Mouse (Mus musculus): Measurements from ENCODE around the gene Taf12. TPM values are rescaled to one million over a fixed set of nuclear protein-coding genes. Genes with fewer than 3 reads are reported as not detected.

Taf12 gene
- polyA plus RNA-seq, 1 experiment from 2014 or later = 43.8 TPM

DNA sequence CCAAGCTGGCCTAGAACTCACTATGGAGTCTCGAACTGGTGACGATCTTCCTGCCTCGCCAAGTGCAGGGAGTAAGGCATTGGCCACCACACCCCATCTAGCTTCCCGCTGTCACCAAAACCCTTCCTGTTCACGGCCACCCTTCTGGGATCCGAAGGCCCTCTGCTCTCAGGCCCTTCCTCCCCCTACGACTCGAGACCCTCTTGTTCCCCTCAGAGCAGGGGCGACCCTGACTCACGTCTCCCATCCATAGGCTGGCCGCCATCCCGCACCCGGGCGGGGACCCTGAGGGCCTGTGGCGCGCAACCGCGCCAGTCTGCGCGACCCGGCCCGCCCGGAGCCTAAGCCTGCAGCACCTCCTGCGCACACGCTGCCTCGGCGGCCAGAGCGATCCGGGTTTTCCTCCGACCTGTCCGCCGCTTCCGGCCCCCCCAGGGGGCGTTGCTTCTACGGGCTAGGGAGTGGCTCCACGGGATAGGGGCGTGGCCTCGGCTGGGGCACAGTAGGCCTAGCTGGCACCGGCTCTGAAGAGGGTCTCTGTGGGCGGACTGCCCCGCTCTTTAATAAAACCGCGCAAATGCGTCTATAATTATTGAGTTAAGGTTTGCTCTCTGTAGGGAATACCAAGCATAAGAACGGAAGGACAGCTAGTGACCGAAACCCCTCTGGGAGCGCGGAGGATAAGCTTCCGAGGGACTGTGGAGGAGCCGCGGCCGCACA is 55.1 kb downstream of the Taf12 start, which contains the start of gene Trnau1ap:
TSS of gene Trnau1ap (minus strand) at position 424 of the 720 bp plus-strand sequence.
- Histone ChIP-seq H3K9me3 (ENCODE audit: control insufficient read depth, low read length) (no peaks in the 10 kb centered on the region), H3K27me3 (replicated peaks; ENCODE audit: control insufficient read depth, insufficient read depth, low read length) (no peaks in the 10 kb centered on the region), H3K4me2 (ENCODE audit: low read length) (peak within 1 kb of the TSS; percentile 79), H3K4me1 (replicated peaks; ENCODE audit: control insufficient read depth, insufficient read depth, low read length) (peaks cover 12% of the 10 kb centered on the region), H3K9ac (replicated peaks; ENCODE audit: low read depth, low read length) (peak within 1 kb of the TSS; percentile 90), H3K27ac (ENCODE audit: low read length) (peak within 1 kb of the TSS; percentile 68), H3K4me3 (replicated peaks; ENCODE audit: low read length) (peak within 1 kb of the TSS; percentile 81), H3K36me3 (ENCODE audit: control insufficient read depth, insufficient read depth) (peaks cover 17% of the 10 kb centered on the region)
- peak; percentile 97 for ATAC-seq
- WGBS = under 1% methylated on average over 52 of the region's 52 CpGs

- Histone ChIP-seq H3K9ac (replicated peaks; ENCODE audit: low read depth, low read length) (peak overlapping the region; percentile 90), H3K4me1 (replicated peaks; ENCODE audit: control insufficient read depth, insufficient read depth, low read length) (peaks cover 12% of the 10 kb centered on the region), H3K27me3 (replicated peaks; ENCODE audit: control insufficient read depth, insufficient read depth, low read length) (no peaks in the 10 kb centered on the region), H3K9me3 (ENCODE audit: control insufficient read depth, low read length) (no peaks in the 10 kb centered on the region), H3K27ac (ENCODE audit: low read length) (peak overlapping the region; percentile 68), H3K36me3 (ENCODE audit: control insufficient read depth, insufficient read depth) (peaks cover 15% of the 10 kb centered on the region), H3K4me3 (replicated peaks; ENCODE audit: low read length) (peak overlapping the region; percentile 81), H3K4me2 (ENCODE audit: low read length) (peak overlapping the region; percentile 79)
- no peak for ATAC-seq
- 7% methylated on average over 10 of the region's 10 CpGs for WGBS
Observed at GRCm38 (mm10) chr4:132329835-132330354, 55.7 kb downstream of the Taf12 start.

DNA sequence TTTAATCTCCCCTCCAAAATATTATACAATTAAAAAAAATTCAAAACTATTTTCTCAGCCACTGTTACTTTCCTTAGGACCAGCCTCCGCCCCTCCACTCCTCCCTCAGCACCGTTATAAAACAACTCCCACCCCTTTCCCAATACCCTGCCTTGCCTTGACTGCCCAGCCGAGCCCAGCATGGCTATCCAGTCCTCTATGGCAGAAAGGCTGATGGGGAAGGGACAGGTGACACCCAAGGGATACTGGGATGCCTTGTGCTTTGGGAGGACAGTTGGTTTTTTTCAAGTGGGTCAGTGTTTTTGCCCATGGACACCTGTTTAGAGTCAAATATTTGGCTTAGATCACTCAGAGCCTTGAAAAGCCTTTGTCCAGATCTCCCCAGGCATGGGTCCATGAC is 57.8 kb downstream of the Taf12 start:
- no peak for ATAC-seq
- Histone ChIP-seq H3K27ac (ENCODE audit: low read length) (no peak overlapping the region), H3K9me3 (ENCODE audit: control insufficient read depth, low read length) (no peaks in the 10 kb centered on the region), H3K27me3 (replicated peaks; ENCODE audit: control insufficient read depth, insufficient read depth, low read length) (no peaks in the 10 kb centered on the region), H3K36me3 (ENCODE audit: control insufficient read depth, insufficient read depth) (peaks cover 13% of the 10 kb centered on the region; the same call in 1 of the 2 replicates), H3K4me3 (replicated peaks; ENCODE audit: low read length) (no peak overlapping the region), H3K4me2 (ENCODE audit: low read length) (no peak overlapping the region), H3K9ac (replicated peaks; ENCODE audit: low read depth, low read length) (no peak overlapping the region), H3K4me1 (replicated peaks; ENCODE audit: control insufficient read depth, insufficient read depth, low read length) (peaks cover 12% of the 10 kb centered on the region)
- WGBS = 87% methylated on average over 3 of the region's 3 CpGs

- WGBS = 93% methylated on average over 6 of the region's 6 CpGs
- no peak for ATAC-seq
- H3K36me3 ChIP-seq (ENCODE audit: control insufficient read depth, insufficient read depth) = peaks cover 13% of the 10 kb centered on the region; the same call in 1 of the 2 replicates
Observed at GRCm38 (mm10) chr4:132332880-132333279, 58.7 kb downstream of the Taf12 start.

GRCm38 (mm10) chr4:132338943-132339342 is 64.8 kb downstream of the Taf12 start:
- Histone ChIP-seq H3K36me3 (ENCODE audit: control insufficient read depth, insufficient read depth) (peaks cover 7% of the 10 kb centered on the region), H3K4me1 (replicated peaks; ENCODE audit: control insufficient read depth, insufficient read depth, low read length) (peaks cover 6% of the 10 kb centered on the region), H3K9ac (replicated peaks; ENCODE audit: low read depth, low read length) (no peak overlapping the region), H3K9me3 (ENCODE audit: control insufficient read depth, low read length) (no peaks in the 10 kb centered on the region), H3K27me3 (replicated peaks; ENCODE audit: control insufficient read depth, insufficient read depth, low read length) (no peaks in the 10 kb centered on the region), H3K4me2 (ENCODE audit: low read length) (no peak overlapping the region), H3K27ac (ENCODE audit: low read length) (no peak overlapping the region), H3K4me3 (replicated peaks; ENCODE audit: low read length) (no peak overlapping the region)
- WGBS = 89% methylated on average over 13 of the region's 13 CpGs
- no peak for ATAC-seq

More at GRCm38 (mm10) chr4:132332880-132333279, 58.7 kb downstream of the Taf12 start:
- Histone ChIP-seq H3K4me1 (replicated peaks; ENCODE audit: control insufficient read depth, insufficient read depth, low read length) (peaks cover 11% of the 10 kb centered on the region), H3K27me3 (replicated peaks; ENCODE audit: control insufficient read depth, insufficient read depth, low read length) (no peaks in the 10 kb centered on the region), H3K4me2 (ENCODE audit: low read length) (no peak overlapping the region), H3K9ac (replicated peaks; ENCODE audit: low read depth, low read length) (no peak overlapping the region), H3K9me3 (ENCODE audit: control insufficient read depth, low read length) (no peaks in the 10 kb centered on the region), H3K27ac (ENCODE audit: low read length) (no peak overlapping the region), H3K4me3 (replicated peaks; ENCODE audit: low read length) (no peak overlapping the region)

DNA sequence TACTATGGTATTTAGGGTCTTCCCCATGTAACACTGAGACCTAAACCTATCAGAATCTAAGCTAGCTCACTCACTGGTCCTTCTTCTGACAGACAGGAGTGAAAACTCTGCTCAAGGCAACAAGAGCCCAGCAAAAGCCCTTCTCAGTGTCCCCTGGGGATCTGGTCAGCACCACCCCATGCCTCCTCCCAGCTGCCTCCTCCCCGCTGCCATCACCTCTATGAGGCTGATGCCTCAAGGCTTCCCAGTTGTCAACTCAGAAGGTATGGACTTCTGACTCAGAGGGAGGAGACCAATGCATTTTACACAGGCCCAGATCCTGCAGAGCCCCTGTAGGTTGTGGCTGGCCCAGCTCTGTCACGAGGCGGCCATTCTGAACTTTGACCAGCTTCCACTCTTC is 67.3 kb downstream of the Taf12 start:
- H3K27me3 ChIP-seq (replicated peaks; ENCODE audit: control insufficient read depth, insufficient read depth, low read length) = no peaks in the 10 kb centered on the region
- no peaks in the 10 kb centered on the region for H3K9me3 ChIP-seq (ENCODE audit: control insufficient read depth, low read length)
- peaks cover 16% of the 10 kb centered on the region for H3K4me1 ChIP-seq (replicated peaks; ENCODE audit: control insufficient read depth, insufficient read depth, low read length)
- ATAC-seq = no peak
- H3K36me3 ChIP-seq (ENCODE audit: control insufficient read depth, insufficient read depth) = peaks cover 2% of the 10 kb centered on the region; the same call in 1 of the 2 replicates
- no peak overlapping the region for H3K27ac ChIP-seq (ENCODE audit: low read length)
- H3K4me2 ChIP-seq (ENCODE audit: low read length) = no peak overlapping the region
- 91% methylated on average over 3 of the region's 3 CpGs for WGBS
- no peak overlapping the region for H3K4me3 ChIP-seq (replicated peaks; ENCODE audit: low read length)
- no peak overlapping the region for H3K9ac ChIP-seq (replicated peaks; ENCODE audit: low read depth, low read length)

DNA sequence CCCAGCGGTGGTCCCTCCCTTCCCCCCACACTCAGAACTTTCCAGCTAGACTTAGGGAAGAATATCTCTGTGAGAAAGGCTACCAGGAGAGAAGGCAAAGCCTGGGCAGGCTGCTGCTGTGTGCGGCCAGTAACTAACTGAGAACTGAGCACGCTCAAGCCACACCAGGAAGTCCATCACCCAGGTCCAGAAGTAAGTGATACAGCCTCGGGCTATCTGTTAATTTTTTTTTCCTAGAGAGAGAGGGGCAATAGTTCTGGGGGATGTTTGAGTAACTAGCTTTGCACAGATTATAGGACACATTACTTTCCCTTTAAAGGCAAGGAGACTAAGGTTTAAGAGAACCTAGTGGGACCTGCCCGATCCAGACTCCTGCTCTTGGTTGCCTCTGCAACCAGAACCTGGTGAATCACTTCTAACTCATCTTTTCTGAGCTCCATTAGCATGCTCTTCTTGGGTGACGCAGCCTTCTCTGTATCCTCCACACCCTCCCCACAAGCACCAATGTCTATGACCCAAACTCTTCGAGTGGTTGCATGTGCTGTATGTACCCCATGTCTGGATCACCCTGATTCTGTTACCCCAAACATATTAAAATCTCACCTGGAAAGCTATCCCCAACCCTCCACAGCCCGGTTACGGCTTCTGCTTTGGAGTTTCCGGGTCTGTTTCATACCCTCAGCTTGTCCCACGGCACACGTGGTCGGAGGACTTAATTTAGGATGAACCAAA is 70.4 kb downstream of the Taf12 start:
- H3K27ac ChIP-seq (ENCODE audit: low read length) = no peak overlapping the region
- no peaks in the 10 kb centered on the region for H3K36me3 ChIP-seq (ENCODE audit: control insufficient read depth, insufficient read depth)
- 7% methylated on average over 13 of the region's 13 CpGs for WGBS
- peak overlapping the region; percentile 90 for H3K4me2 ChIP-seq (ENCODE audit: low read length)
- H3K9ac ChIP-seq (replicated peaks; ENCODE audit: low read depth, low read length) = peak overlapping the region; percentile 78
- peaks cover 16% of the 10 kb centered on the region for H3K4me1 ChIP-seq (replicated peaks; ENCODE audit: control insufficient read depth, insufficient read depth, low read length)
- no peaks in the 10 kb centered on the region for H3K27me3 ChIP-seq (replicated peaks; ENCODE audit: control insufficient read depth, insufficient read depth, low read length)
- ATAC-seq = peak; percentile 13; the same call in 1 of the 2 replicates
- H3K4me3 ChIP-seq (replicated peaks; ENCODE audit: low read length) = peak overlapping the region; percentile 80
- no peaks in the 10 kb centered on the region for H3K9me3 ChIP-seq (ENCODE audit: control insufficient read depth, low read length)

Measured in forebrain, embryonic 16.5 days (tissue).